Mouse (Mus musculus) T-cell, adult 2 months (primary cell): ENCODE results near the gene Dppa1.
"Not testable (repeated sequence)": the region's sequence is repeated elsewhere in the genome, so short reads cannot be mapped to it uniquely, and the experiment has no call there.

Experiments
- DNase-seq: peaks from one replicate; pipeline ENCODE4 v3.0.0; 2022; ENCODE audit warnings: low spot score

The Dppa1 gene

DNA sequence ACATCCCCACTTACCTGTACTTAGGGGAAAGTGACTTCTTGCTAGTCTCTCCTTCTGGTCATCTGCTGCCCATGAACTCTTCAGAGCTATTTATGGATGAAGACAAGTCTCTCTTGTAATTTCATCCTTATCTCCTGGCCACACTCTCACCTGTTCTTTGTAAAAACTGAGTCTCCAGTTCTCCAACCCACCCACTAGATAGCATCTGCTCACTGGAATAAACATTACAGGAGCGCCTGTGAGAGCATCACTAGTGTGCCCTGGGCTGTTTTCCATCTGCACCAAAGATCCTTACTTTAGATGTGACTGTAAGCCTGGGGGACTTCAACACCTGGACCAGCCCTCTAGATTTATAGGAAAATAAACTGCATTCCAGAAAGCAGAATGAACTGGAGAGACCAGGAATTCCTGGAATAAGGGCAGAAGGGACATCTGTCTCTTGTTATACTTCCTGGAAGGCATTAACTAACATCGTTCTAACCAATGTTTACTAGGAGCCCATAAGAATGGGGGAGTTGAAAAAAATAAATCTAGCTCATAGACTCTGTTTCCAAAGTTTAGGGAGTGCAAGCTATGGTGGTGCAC is at the start of gene Dppa1:
TSS of gene Dppa1 (minus strand) at position 51 of the 585 bp plus-strand sequence.
- no peak for DNase-seq

DNA sequence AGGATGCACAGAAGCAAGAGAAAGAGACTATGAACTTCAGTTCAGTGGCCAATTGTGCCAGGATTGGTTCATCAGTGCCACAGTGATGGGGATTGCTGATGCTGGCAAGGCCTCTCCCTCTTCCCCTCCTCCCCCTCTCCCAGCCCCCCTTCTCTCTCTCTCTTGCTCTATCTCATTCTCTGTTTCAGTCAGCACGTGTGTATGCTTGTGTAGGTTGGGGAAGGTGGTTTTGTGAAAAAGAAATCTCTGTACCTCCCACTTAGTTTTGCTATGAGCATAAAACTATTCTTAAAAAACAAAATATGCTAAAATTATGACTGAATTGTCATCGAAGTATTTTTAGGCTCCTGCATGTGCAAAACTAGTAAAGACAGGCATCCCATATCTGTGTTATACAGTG is 38.9 kb upstream of the Dppa1 start:
- no peak for DNase-seq

DNA sequence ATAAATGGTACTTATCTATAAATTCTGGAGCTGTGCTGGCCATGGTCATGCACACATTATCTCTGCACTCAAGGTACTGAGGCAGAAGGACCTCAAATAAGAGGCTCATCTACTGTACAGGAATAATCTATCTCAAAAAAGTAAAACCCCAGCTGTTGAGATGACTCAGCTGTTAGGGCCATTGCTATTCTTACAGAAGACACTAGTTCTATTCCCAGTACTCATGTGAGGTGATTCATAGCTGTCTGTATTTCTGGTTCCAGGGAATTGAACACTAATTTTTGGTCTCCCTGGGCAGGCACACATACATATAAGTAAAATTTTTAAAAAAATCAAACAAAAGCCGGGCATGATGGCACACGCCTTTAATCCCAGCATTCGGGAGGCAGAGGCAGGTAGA is 38.0 kb upstream of the Dppa1 start:
- DNase-seq = no peak

DNA sequence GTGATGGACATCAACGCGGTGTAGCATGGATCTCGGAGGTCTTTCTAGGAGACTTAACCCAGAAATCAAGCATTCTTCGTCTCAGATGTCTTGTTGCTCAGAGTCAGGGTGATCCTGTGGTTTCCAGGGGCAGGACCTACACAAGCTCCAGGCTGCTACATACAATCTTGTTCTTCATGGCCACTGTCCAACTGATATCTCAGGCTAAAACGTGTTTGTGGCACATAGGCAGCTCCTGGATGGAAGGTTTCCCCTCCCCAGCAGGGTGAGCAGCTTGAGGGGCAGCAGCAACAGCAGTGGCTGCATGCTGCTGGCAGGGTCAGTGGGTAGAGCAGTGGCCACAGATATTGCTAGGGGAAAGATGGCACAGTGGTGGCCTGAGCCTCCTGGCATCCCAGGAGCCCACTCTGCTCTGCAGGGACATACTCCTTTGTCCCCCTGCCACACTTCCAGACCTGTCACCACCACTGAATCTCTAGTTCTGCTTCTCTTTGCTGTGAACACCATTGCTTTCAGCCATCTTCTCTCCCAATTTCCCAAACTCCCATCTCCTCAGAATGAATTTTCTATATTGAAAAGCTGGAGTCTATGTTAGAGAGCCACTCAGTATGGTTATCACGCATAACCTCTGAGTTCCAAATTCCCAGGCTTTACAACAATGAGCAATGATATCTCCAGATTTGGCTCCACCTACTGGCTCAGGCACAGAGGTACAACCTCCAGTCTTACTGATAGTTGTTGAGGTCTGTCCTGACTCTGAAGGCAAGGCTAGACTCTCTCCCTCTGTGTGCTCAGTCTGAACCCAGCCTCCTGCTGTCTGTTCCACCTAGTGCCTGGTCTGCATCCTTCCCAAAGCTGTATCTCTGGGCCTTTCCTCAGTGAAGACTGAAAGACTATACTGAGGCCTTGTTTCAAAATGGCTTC is 36.8 kb upstream of the Dppa1 start:
- no peak for DNase-seq

DNA sequence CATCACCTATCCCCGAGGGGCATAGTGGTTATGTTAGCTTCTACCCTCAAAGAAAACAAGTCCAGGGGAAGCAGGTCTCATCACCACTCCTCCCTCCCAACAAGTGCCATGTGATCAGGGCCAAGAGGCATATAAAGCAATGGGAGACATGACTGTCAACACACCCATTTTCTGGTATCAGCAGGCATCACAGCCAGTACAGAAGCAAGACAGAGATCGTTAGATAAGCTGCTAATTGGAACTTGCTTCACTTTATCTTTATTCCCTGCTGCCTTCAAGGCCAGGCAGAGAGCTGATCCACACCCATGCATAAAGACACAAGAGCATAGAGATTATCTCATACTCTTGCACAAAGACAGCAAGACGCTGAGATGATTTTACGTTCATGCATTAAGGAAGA is 34.2 kb upstream of the Dppa1 start:
- DNase-seq = no peak

DNA sequence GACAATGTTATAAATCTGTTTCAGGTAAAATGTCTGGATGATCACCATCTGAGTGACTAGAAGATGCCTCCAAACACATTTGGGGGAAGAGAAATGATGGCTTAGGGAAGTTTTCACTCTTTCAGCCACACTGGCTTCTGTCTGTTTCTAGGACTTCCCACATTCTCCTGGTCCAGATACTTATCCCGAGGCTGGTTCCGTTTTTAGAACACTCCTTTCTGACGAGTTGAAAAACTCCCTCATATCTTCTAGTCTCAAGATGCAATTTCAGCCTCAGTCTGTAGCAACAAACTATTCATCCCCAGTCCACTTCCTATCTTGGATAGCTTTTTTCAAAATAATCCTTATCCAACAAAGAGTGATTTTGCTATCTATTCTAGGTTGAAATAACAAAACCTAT is 23.4 kb upstream of the Dppa1 start:
- DNase-seq = no peak

DNA sequence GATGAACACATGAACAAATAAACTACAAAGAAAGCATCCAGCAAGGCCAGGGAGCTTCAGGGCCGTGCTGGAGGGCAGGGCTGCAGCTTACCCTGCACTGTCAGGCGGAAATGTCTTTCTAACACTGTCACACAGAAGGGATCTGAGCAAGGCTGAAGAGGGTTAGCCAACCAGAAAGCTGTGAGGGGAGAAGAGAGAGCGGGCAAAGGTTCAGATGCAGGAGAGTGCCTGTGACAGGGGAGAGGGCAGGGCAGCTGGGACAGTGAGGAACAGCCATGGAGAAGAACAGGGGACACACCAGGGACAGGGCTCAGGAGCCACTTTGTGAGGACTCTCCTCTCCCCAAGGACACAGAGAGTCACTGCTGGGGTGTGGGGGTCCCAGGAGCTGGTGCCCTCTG is 20.6 kb upstream of the Dppa1 start:
- DNase-seq = not testable (repeated sequence)

DNA sequence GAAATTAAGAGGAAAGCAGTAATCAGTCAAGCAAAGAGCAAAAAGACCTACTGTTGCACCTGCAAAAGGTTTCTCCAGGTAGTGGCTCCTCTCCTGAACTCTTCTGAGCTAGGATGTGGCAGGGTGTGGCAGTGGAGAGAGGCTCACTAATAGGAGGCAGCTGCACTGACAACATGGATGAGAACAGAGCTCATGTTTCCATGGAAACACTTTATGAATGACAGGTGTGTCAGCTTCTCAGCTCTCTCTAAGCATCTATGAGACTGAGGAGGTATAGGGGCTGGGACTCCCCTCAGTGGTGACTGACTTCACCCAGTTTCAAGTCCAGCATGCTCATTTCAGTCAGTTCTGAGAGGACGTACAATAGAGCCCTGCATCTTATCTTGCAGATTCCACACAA is 15.8 kb upstream of the Dppa1 start:
- DNase-seq = no peak

DNA sequence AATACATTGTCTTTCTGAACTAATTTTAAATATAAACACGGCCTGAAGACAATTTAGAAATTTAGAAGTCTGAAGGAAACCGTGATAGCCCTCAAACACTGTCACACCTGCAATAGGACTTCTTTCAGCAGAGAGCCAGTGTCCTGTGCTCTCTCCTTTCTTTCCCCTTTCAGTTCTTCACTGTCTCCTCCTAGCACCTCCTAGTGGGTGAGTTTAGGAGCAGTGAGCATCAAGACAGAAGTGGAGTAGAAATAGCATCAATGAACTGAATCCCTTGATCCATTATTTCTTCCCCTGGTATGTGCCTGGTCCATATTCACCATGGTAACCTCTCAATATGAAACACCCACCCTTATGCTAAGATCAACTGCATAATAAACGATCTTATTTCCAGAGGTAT is 7.5 kb upstream of the Dppa1 start:
- DNase-seq = no peak

DNA sequence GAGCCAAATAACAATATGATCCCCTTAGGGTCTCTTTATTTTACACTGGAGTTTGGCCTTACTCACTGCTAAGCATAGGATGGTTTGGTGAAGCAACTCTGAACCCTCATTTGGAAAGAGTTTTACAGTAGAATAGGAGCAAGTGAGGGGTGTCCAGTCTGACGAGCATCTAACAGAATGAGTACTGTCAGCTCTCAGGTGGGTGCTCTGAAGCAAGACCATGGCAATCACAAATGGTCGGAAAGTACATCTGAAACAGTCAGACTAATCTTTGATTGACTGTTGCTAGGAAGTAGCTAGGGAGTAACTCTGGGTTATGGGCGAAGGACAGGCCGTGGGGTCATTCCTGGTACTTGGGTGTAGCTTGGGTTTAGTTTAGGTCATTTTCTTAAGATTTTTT is 6.5 kb upstream of the Dppa1 start:
- not testable (repeated sequence) for DNase-seq

DNA sequence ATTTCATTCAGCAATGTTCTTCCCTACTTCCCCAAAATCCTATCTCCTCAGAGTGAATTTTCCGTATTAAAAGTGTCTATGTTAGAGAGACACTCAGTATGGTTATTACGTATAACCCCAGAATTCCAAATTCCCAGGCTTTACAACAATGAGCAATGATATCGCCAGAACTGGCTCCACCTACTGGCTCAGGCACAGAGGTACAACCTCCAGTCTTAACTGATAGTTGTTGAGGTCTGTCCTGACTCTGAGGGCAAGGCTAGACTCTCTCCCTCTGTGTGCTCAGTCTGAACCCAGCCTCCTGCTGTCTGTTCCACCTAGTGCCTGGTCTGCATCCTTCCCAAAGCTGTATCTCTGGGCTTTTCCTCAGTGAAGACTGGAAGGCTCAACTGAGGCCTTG is 2.6 kb upstream of the Dppa1 start:
- DNase-seq = no peak

DNA sequence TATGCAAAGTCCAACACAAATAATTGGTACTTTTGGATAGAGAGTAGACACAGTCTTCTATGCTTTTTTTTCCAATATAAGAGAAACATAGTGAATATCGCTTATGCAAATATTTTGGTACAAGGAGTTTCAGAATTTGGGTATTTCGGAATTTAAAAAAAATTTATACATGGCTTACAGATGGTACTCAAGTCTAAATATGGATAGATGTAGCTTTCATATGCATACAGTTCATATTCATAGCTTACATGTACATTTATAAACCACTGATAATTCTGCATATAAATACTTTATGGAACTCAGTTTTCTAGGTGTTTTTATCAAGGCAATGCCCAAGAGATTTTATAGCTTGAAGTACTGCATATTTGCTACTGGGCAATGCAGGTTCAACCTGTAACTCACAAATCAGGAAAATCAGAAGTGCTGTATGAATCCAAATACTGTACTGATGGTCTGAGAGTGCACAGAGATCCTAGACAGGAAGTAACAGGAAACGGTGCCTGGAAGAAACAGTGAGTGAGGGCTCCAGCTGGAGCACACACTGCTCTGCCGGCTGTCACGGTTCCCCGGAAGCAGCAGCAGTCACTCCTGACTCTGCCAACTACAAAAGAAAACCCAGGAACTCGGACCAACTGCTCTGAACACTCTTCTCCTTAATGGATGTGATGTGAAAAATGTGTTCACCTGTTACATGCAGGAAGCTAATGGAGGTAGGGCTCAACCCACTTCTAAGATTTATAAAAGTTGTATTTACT is 8.5 kb downstream of the Dppa1 start:
- DNase-seq = no peak

DNA sequence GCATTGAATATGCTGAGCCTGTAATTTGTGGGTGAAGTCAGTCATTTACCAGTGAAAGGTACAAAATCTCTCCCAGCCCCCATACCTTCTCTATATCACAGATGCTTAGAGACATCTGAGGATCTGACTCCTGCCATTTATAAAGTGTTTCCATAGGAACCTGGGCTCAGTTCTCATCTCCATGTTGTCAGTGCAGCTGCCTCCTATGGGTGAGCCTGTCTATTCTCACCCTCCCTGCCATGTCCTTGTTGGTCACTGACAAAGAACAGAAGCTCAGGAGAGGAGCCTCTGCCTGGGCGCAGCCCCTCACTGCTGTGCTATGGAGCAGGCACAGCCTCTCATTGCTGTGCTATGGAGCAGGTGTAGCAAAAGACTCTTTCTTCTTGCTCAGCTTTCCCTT is 9.1 kb downstream of the Dppa1 start:
- DNase-seq = no peak

DNA sequence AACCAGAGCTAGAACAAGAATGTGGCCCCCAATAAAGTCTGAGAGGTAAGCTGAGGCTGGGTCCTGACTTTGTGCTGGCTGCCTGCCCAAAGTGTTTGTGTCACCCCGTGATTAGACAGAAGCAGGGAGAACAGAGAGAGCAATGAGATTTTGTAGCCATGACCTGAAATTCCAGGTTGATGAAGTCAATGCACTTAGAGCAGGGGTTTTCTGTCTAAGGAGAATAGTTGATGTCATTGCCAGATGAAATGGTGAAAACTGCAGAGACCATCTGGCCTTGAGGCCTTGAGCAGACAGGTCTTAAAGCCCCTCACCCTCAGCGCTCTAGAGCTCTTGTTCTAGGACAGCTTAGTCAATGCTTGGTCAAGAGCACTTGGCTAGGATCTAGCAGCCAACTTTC is 36.6 kb downstream of the Dppa1 start:
- no peak for DNase-seq

DNA sequence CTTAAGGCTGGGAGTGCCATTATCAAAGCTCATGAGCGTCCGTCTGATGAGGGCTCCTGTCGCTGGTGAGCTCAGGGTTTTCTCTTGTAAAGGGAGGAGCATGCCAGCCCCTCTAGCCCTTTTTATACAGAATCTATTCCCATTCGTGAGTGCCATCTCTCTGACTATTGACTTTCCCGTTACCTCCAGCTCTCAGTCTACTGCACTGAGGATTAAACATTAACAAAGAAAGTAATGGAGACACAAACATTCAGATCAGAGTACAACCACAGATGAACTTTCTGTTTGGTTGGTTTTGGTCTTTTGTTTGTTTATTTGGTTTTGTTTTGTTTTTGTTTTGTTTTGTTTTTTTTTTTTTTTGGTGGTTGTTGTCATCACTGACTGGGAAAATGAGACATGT is 46.3 kb downstream of the Dppa1 start:
- no peak for DNase-seq

DNA sequence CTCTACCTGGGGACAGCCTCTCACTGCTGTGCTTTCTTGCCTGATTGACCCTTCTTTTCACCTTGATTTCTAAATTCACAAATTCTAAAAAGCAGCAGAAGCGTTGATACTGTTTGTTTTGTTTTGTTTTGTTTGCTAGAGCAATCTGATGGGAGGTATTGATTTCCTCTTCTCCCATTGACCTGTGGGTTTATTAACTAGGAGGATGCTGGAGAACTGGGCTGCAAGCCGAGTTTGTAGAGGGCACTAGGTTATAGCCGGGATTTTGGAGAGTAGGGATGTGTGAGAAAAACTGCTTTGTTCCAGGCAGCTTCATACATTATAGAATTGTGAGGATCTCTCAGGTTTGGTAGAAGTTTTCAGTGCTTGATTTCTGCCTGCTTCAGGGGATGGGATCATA is 48.6 kb downstream of the Dppa1 start:
- no peak for DNase-seq

DNA sequence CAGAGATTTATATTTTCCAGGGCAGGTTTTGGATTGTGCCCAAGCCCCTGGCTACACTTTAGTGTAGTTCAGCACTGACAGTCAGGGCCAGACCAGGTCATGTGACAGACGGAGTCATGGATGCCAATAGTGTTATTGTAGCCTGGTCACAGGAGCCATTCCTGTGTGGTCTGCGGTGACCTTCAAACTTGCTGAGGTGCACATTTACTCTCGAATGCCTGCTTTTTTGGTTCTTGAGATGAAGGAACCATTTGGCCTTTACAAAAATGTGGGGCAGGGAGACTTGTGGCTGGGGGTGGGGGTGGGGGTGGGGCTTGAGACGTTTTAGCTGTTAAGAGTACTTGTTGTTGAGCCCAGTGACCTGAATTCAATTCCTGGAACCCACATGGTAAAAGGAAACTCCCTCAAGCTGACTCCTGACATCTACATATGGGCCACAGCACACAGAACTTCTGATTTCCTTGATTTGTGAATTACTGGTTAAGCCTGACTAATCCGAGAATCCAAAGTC is 50.2 kb downstream of the Dppa1 start:
- no peak for DNase-seq

DNA sequence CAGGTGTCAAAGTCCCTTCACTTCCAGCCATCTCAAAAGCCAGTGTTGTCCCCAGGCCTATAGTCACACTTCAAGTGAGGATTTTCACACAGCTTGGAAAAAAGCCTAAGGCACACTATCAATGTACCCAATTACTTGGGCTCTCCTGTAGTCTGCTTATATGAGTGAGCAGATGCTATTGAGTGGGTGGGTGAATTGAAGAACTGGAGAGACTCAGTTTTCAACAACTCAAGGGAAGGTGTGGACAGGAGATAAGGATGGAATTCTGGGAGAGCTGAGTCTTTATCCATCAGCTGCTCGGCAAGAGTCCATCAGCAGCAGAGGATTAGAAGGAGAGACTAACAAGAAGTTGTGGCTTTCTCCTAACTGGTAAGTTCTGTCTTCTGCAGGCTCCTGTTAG is 57.7 kb downstream of the Dppa1 start, which contains the start of gene BC053393:
TSS of gene BC053393 (plus strand) at position 210 of the 400 bp plus-strand sequence.
- no peak for DNase-seq

DNA sequence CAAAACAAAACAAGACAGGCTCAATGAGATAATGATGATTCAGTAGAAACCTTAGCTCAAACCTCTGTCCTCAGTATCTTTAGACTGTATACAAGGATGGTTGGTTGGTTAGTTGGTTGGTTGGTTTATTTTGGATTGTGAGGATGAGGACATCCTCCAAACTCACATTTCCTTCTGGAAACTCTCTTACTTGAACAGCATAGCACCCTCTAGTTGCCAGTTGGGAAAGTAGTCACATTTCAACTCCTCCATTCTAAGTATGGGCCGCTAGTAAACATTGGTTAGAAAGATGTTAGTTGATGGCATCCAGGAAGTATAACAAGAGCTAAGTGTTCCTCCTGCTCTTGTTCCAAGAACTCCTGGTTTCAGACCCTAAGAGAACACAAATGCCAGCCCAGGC is 60.0 kb downstream of the Dppa1 start:
- DNase-seq = no peak

DNA sequence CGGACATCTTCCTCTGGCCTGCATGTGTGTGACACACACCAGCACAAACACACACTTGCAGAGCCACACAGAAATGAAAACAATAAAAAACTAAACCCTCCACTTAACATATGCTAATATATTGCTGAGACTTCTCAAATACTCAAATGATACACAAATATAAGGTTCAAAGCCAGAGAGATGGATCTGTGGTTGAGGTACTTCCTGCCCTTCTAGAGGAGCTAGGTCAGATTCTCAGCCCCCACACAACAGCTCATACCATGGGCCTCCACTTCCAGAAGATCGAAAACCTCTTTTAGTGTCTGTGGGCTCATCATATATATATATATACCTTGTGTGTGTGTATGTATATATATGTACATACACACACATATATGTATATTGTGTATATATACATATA is 63.1 kb downstream of the Dppa1 start:
- DNase-seq = no peak

DNA sequence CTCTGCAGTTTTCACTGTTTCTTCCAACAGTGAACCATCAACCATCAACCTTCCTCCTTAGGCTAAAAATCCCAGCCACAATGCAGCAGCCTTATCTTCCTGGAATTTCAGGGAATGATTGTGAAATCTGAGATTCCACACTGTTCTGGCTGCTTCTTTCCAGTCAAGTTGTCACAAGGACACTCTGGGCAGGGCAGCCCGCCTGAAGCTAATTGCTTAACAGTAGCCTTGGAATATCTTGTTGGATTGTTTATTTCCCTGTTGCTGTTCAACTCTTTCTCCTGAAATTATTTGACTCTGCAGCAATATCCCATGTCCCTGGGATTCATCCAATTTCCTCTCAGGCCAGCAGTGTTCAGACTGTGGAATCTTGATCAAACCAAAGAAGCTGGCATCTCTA is 64.4 kb downstream of the Dppa1 start:
- DNase-seq = no peak

DNA sequence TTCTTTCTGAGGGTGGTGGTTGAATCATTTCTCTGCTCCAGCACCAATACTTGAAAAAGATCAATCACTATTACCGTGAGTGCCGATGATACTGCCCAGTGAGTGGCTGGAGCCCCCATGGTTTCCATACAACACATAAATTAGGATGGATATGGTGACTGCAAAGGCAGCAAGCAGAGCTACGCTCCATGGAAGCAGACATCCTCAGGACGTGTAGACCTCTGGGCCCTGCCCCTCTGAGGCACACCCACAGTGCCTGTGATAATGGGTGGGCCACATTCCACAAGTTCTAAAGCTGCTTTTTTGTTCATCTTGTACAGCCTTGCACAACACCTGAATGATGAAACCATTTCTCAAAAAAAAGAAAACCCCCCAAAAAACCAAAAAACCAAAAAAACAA is 68.0 kb downstream of the Dppa1 start:
- DNase-seq = no peak
